Mouse (Mus musculus) lung, postnatal 10 days (tissue): ENCODE measurements around the gene Serinc5.
"Not testable (repeated sequence)": the region's sequence is repeated elsewhere in the genome, so short reads cannot be mapped to it uniquely, and the experiment has no call there.

Experiments
- DNase-seq: peaks from one replicate; pipeline ENCODE4 v3.0.0; 2021

Serinc5 gene

GRCm38 (mm10) chr13:92610311-92611221, at the start of gene Serinc5:
Gene Serinc5, plus strand, starts transcription at chr13:92611091.
- DNase-seq, result peak; percentile 97

GRCm38 (mm10) chr13:92576072-92576471, 34.8 kb upstream of the Serinc5 start, which contains the start of gene Spz1:
Gene Spz1, minus strand, starts transcription at chr13:92576172.
- DNase-seq, result no peak

- DNase-seq, result no peak
Observed at GRCm38 (mm10) chr13:92576688-92577087, 34.2 kb upstream of the Serinc5 start.

GRCm38 (mm10) chr13:92578210-92578609, 32.7 kb upstream of the Serinc5 start:
- DNase-seq, result no peak

GRCm38 (mm10) chr13:92580220-92581043, 30.5 kb upstream of the Serinc5 start:
- DNase-seq, result peak; percentile 91

GRCm38 (mm10) chr13:92584094-92584717, 26.7 kb upstream of the Serinc5 start:
- peak; percentile 78 for DNase-seq

- DNase-seq, result no peak
Observed at GRCm38 (mm10) chr13:92588704-92589103, 22.2 kb upstream of the Serinc5 start.

GRCm38 (mm10) chr13:92589255-92589654, 21.6 kb upstream of the Serinc5 start:
- peak; percentile 48 for DNase-seq

- DNase-seq, result no peak
Observed at GRCm38 (mm10) chr13:92591225-92591624, 19.7 kb upstream of the Serinc5 start.

- DNase-seq, result no peak
Observed at GRCm38 (mm10) chr13:92592268-92592785, 18.6 kb upstream of the Serinc5 start.

GRCm38 (mm10) chr13:92592786-92593635, 17.9 kb upstream of the Serinc5 start:
- peak; percentile 72 for DNase-seq

GRCm38 (mm10) chr13:92593731-92594396, 17.0 kb upstream of the Serinc5 start:
- no peak for DNase-seq

- DNase-seq, result no peak
Observed at GRCm38 (mm10) chr13:92594481-92594880, 16.4 kb upstream of the Serinc5 start.

GRCm38 (mm10) chr13:92594907-92595306, 16.0 kb upstream of the Serinc5 start:
- DNase-seq, result no peak

GRCm38 (mm10) chr13:92595424-92595823, 15.5 kb upstream of the Serinc5 start:
- DNase-seq, result no peak

- DNase-seq, result not testable (repeated sequence)
Observed at GRCm38 (mm10) chr13:92605306-92605705, 5.6 kb upstream of the Serinc5 start.

GRCm38 (mm10) chr13:92609486-92610310, 1.2 kb upstream of the Serinc5 start:
- DNase-seq, result peak; percentile 73

GRCm38 (mm10) chr13:92611254-92611784, 428 bp downstream of the Serinc5 start:
- DNase-seq, result no peak

GRCm38 (mm10) chr13:92611917-92612316, 1.0 kb downstream of the Serinc5 start:
- DNase-seq, result no peak

GRCm38 (mm10) chr13:92613094-92613493, 2.2 kb downstream of the Serinc5 start:
- DNase-seq, result no peak
